Mouse (Mus musculus): ENCODE measurements at regions not wholly inside any gene's neighbourhood (a gene's known extent, or its start where the extent isn't known, plus 50 kb on each side); places are given as distances from the start of the nearest gene placed in this dataset.

- TF ChIP-seq POLR2A (IDR thresholded peaks at IDR 0.05; ENCODE audit: control insufficient read depth, low read depth, low read length), result no peak
- TF ChIP-seq CTCF (IDR thresholded peaks at IDR 0.05; ENCODE audit: control insufficient read depth, insufficient read depth, insufficient replicate concordance, low read depth, low read length), result no peak
Observed at GRCm38 (mm10) chr6:52433234-52433633, 119.9 kb downstream of the Evx1 start.
